Mouse (Mus musculus) liver, embryonic 13.5 days (tissue): ENCODE measurements around the gene Ppp1r16b. TPM values are rescaled to one million over a fixed set of nuclear protein-coding genes. Genes with fewer than 3 reads are reported as not detected.

Experiments used
- ATAC-seq: fragments of 200-750 bp; cut with Nextera tagmentation; 2 replicates; pipeline ENCODE4 v1.8.0; 2017; ENCODE audit warnings: low read depth, mild to moderate bottlenecking, moderate number of reproducible peaks, moderate library complexity
- DNase-seq: peaks from one replicate; pipeline ENCODE4 v3.0.0; 2022
- H3K27ac ChIP-seq: fragments of 300-500 bp; sonication (generic); 2 replicates; pipeline ENCODE4 v1.5.1; 2015; ENCODE audit warnings: moderate library complexity, mild to moderate bottlenecking, inconsistent platforms
- H3K27me3 ChIP-seq: fragments of 300-500 bp; sonication (generic); 2 replicates; pipeline ENCODE4 v1.6.1; 2015; ENCODE audit warnings: mild to moderate bottlenecking, inconsistent platforms
- H3K36me3 ChIP-seq: fragments of 300-500 bp; sonication (generic); 2 replicates; pipeline ENCODE4 v1.6.1; 2015; ENCODE audit warnings: mild to moderate bottlenecking, inconsistent platforms
- H3K4me1 ChIP-seq: fragments of 300-500 bp; sonication (generic); replicated peaks from 2 replicates; pipeline ENCODE4 v1.6.1; 2015; ENCODE audit warnings: inconsistent platforms
- H3K4me2 ChIP-seq: fragments of 300-500 bp; sonication (generic); 2 replicates; pipeline ENCODE4 v1.6.1; 2015; ENCODE audit warnings: inconsistent platforms, mild to moderate bottlenecking, moderate library complexity
- H3K4me3 ChIP-seq: fragments of 300-500 bp; sonication (generic); replicated peaks from 2 replicates; pipeline ENCODE4 v1.5.1; 2015; ENCODE audit warnings: mild to moderate bottlenecking, inconsistent platforms
- H3K9ac ChIP-seq: fragments of 300-500 bp; sonication (generic); 2 replicates; pipeline ENCODE4 v1.6.1; 2015; ENCODE audit warnings: mild to moderate bottlenecking, inconsistent platforms
- H3K9me3 ChIP-seq: fragments of 300-500 bp; sonication (generic); replicated peaks from 2 replicates; pipeline ENCODE4 v1.6.1; 2016; ENCODE audit warnings: inconsistent platforms
- WGBS: fragments of 180-500 bp; shearing (Covaris S2); methylation state at CpG from one replicate; pipeline ENCODE4 v1.1.7; 2015; ENCODE audit not compliant: insufficient replicate concordance; 5-methylcytosine and 5-hydroxymethylcytosine counted together
- polyA plus RNA-seq: library from polyadenylated mRNA; unstranded; fragments of >200 nt; fragmentation: Nextera tagmentation; extraction: Ambion mirVana; gene quantifications from 2 replicates; pipeline ENCODE4 v1.2.1, GENCODE M21; 2015

Ppp1r16b gene
- polyA plus RNA-seq, 1 experiment from 2014 or later, result 1.3 TPM

GRCm38 (mm10) chr2:158771066-158771763 is 106.0 kb downstream of the Ppp1r16b start:
- 69% methylated on average over 11 of the region's 11 CpGs for WGBS
- Histone ChIP-seq H3K4me2 (peak overlapping the region; percentile 96), H3K4me1 (peaks cover 67% of the 10 kb centered on the region), H3K4me3 (peak overlapping the region; percentile 93), H3K27ac (no peak overlapping the region), H3K36me3 (peaks cover 52% of the 10 kb centered on the region), H3K9ac (peak overlapping the region; percentile 92), H3K27me3 (no peaks in the 10 kb centered on the region), H3K9me3 (no peaks in the 10 kb centered on the region)
- ATAC-seq (no peak), DNase-seq (no peak)

GRCm38 (mm10) chr2:158772808-158773207 is 107.6 kb downstream of the Ppp1r16b start:
- Histone ChIP-seq H3K9ac (no peak overlapping the region), H3K36me3 (peaks cover 66% of the 10 kb centered on the region), H3K4me3 (no peak overlapping the region), H3K4me2 (0 out of 2 replicates have a peak overlapping the region, but pooled peaks have one; percentile 5), H3K9me3 (no peaks in the 10 kb centered on the region), H3K27me3 (no peaks in the 10 kb centered on the region), H3K4me1 (peaks cover 76% of the 10 kb centered on the region), H3K27ac (no peak overlapping the region)
- ATAC-seq (no peak), DNase-seq (no peak)
- WGBS, result 90% methylated on average over 13 of the region's 13 CpGs

- WGBS, result 55% methylated on average over 8 of the region's 8 CpGs
- Histone ChIP-seq H3K27me3 (no peaks in the 10 kb centered on the region), H3K4me3 (no peak overlapping the region), H3K4me1 (peaks cover 68% of the 10 kb centered on the region), H3K9ac (no peak overlapping the region), H3K9me3 (no peaks in the 10 kb centered on the region), H3K27ac (no peak overlapping the region), H3K4me2 (no peak overlapping the region), H3K36me3 (peaks cover 87% of the 10 kb centered on the region)
- DNase-seq, result no peak
- no peak for ATAC-seq
These were observed 109.7 kb downstream of the Ppp1r16b start for GRCm38 (mm10) chr2:158774886-158775285.

GRCm38 (mm10) chr2:158776716-158777115 is 111.5 kb downstream of the Ppp1r16b start:
- Histone ChIP-seq H3K4me1 (peaks cover 50% of the 10 kb centered on the region), H3K27me3 (no peaks in the 10 kb centered on the region), H3K27ac (no peak overlapping the region), H3K9ac (no peak overlapping the region), H3K36me3 (peaks cover 91% of the 10 kb centered on the region), H3K4me3 (no peak overlapping the region), H3K9me3 (no peaks in the 10 kb centered on the region), H3K4me2 (no peak overlapping the region)
- no peak for DNase-seq
- no peak for ATAC-seq
- WGBS, result 87% methylated on average over 4 of the region's 4 CpGs

GRCm38 (mm10) chr2:158777490-158777889 is 112.3 kb downstream of the Ppp1r16b start:
- Histone ChIP-seq H3K4me1 (peaks cover 42% of the 10 kb centered on the region), H3K9ac (no peak overlapping the region), H3K27ac (no peak overlapping the region), H3K4me3 (no peak overlapping the region), H3K4me2 (no peak overlapping the region), H3K36me3 (peaks cover 90% of the 10 kb centered on the region), H3K27me3 (no peaks in the 10 kb centered on the region), H3K9me3 (no peaks in the 10 kb centered on the region)
- ATAC-seq, result 0 out of 2 replicates have a peak, but pooled peaks have one; percentile 11
- DNase-seq, result no peak
- WGBS, result 49% methylated on average over 6 of the region's 6 CpGs

GRCm38 (mm10) chr2:158778349-158778748 is 113.2 kb downstream of the Ppp1r16b start:
- Histone ChIP-seq H3K4me2 (no peak overlapping the region), H3K27ac (no peak overlapping the region), H3K36me3 (peaks cover 90% of the 10 kb centered on the region), H3K27me3 (no peaks in the 10 kb centered on the region), H3K9ac (no peak overlapping the region), H3K4me3 (no peak overlapping the region), H3K9me3 (no peaks in the 10 kb centered on the region), H3K4me1 (peaks cover 35% of the 10 kb centered on the region)
- ATAC-seq (no peak), DNase-seq (no peak)
- WGBS, result 85% methylated on average over 7 of the region's 7 CpGs

GRCm38 (mm10) chr2:158781126-158781525 is 115.9 kb downstream of the Ppp1r16b start:
- WGBS, result 95% methylated on average over 7 of the region's 7 CpGs
- no peak for DNase-seq
- H3K4me2 ChIP-seq, result no peak overlapping the region
- peaks cover 19% of the 10 kb centered on the region for H3K4me1 ChIP-seq
- ATAC-seq, result no peak
- H3K27me3 ChIP-seq, result no peaks in the 10 kb centered on the region
- H3K4me3 ChIP-seq, result no peak overlapping the region
- peaks cover 97% of the 10 kb centered on the region for H3K36me3 ChIP-seq
- no peak overlapping the region for H3K9ac ChIP-seq
- no peaks in the 10 kb centered on the region for H3K9me3 ChIP-seq
- H3K27ac ChIP-seq, result no peak overlapping the region

- WGBS, result 80% methylated on average over 14 of the region's 14 CpGs
- peak; percentile 29; the same call in 1 of the 2 replicates for ATAC-seq
These were observed 122.0 kb downstream of the Ppp1r16b start for GRCm38 (mm10) chr2:158786927-158787795.

GRCm38 (mm10) chr2:158794494-158795004 is 129.4 kb downstream of the Ppp1r16b start, which contains the start of gene Dhx35:
Dhx35 (plus strand) TSS chr2:158794807.
- Histone ChIP-seq H3K4me3 (peak within 1 kb of the TSS; percentile 87), H3K4me1 (peaks cover 24% of the 10 kb centered on the region), H3K4me2 (peak within 1 kb of the TSS; percentile 73), H3K27ac (peak within 1 kb of the TSS; percentile 83), H3K36me3 (peaks cover 1% of the 10 kb centered on the region), H3K27me3 (no peaks in the 10 kb centered on the region), H3K9me3 (no peaks in the 10 kb centered on the region), H3K9ac (peak within 1 kb of the TSS; percentile 81)
- DNase-seq (peak; percentile 91), ATAC-seq (peak; percentile 98)
- under 1% methylated on average over 33 of the region's 33 CpGs for WGBS

More at GRCm38 (mm10) chr2:158786927-158787795, 122.0 kb downstream of the Ppp1r16b start:
- H3K4me1 ChIP-seq, result no peaks in the 10 kb centered on the region
- no peak overlapping the region for H3K4me3 ChIP-seq
- H3K27ac ChIP-seq, result no peak overlapping the region
- H3K27me3 ChIP-seq, result no peaks in the 10 kb centered on the region
- DNase-seq, result no peak
- peaks cover 46% of the 10 kb centered on the region for H3K36me3 ChIP-seq
- no peak overlapping the region for H3K9ac ChIP-seq
- no peak overlapping the region for H3K4me2 ChIP-seq
- no peaks in the 10 kb centered on the region for H3K9me3 ChIP-seq

- no peak for ATAC-seq
- no peaks in the 10 kb centered on the region for H3K27me3 ChIP-seq
- WGBS, result 10% methylated on average over 15 of the region's 15 CpGs
- no peak for DNase-seq
- H3K4me2 ChIP-seq, result peak overlapping the region; percentile 73
- H3K4me1 ChIP-seq, result peaks cover 24% of the 10 kb centered on the region
- peak overlapping the region; percentile 87 for H3K4me3 ChIP-seq
- peak overlapping the region; percentile 81 for H3K9ac ChIP-seq
- H3K27ac ChIP-seq, result peak overlapping the region; percentile 78
- H3K36me3 ChIP-seq, result peaks cover 6% of the 10 kb centered on the region
- no peaks in the 10 kb centered on the region for H3K9me3 ChIP-seq
These were observed 129.8 kb downstream of the Ppp1r16b start for GRCm38 (mm10) chr2:158795043-158795442.

- DNase-seq (no peak), ATAC-seq (no peak)
- H3K27ac ChIP-seq, result no peak overlapping the region
- no peak overlapping the region for H3K9ac ChIP-seq
- H3K4me1 ChIP-seq, result peaks cover 24% of the 10 kb centered on the region
- peaks cover 14% of the 10 kb centered on the region for H3K36me3 ChIP-seq
- no peaks in the 10 kb centered on the region for H3K27me3 ChIP-seq
- H3K9me3 ChIP-seq, result no peaks in the 10 kb centered on the region
- peak overlapping the region; percentile 87; the same call in 1 of the 2 replicates for H3K4me3 ChIP-seq
- 64% methylated on average over 2 of the region's 2 CpGs for WGBS
- H3K4me2 ChIP-seq, result peak overlapping the region; percentile 73; the same call in 1 of the 2 replicates
These were observed 130.7 kb downstream of the Ppp1r16b start for GRCm38 (mm10) chr2:158795875-158796274.
